Mouse (Mus musculus): Measurements from ENCODE around the gene Cadps. TPM values are rescaled to one million over a fixed set of nuclear protein-coding genes. Genes with fewer than 3 reads are reported as not detected.

Gene Cadps
- total and polyA plus RNA-seq, 3 experiments, result 0.04 to 0.07 TPM; not detected in 1

DNA sequence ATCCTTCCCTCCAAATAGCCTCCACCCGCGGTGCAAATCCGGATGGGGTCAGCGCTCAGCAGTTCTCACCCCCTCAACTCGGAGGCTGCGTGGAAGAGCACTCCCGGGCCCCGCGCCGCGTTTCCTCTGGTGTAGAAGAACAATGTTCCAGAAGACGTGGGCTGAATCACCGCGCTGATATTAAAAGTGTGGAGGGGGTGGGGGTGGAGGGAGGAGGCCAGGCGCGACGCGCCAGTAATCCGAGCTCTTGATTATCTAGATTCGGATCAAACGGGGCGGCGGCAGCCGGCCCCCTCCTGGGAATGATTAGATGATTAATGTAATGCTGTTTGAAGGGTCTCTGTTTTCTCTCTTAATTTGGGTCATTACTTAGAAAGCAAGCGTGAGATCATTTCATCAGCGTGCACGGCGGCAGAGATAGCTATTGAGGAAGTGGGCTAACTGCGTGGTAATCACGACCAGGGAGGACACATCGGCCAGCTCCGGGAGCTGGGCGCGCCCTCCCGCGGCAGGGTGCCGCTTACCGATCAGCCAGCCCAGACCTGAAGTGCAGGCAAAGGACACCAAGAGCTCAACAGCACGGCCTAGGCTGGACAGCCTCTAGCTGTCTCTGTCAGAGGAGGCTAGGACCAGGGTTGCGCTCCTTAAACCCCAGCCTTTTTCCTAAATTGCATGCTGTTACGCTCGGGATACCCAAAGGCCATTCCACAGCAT, 481.6 kb downstream of the Cadps start:
- Histone ChIP-seq H3K27me3 (replicated peaks) (no peaks in the 10 kb centered on the region), H3K4me2 (ENCODE audit: insufficient read depth, low read depth, poor library complexity, severe bottlenecking) (no peak overlapping the region), H3K9ac (ENCODE audit: insufficient read depth, low read depth) (no peak overlapping the region), H3K4me1 (ENCODE audit: control insufficient read depth in 1 of 2, insufficient read depth in 2 of 2) (no peaks in the 10 kb centered on the region), H3K27ac (ENCODE audit: insufficient read depth, low read depth) (no peak overlapping the region), H3K9me3 (replicated peaks; ENCODE audit: low read length) (peaks cover 20% of the 10 kb centered on the region), H3K36me3 (replicated peaks in 1 of 2; ENCODE audit: control insufficient read depth in 1 of 2, insufficient read depth in 1 of 2, low read length in 1 of 2) (no peaks in the 10 kb centered on the region), H3K4me3 (replicated peaks in 1 of 3; ENCODE audit: low read depth in 2 of 3, low read length in 2 of 3, poor library complexity in 1 of 3) (no peak overlapping the region), H3K79me2 (replicated peaks; ENCODE audit: control insufficient read depth, extremely low read depth, insufficient read depth, poor library complexity, severe bottlenecking) (no peaks in the 10 kb centered on the region)
- dilution Hi-C loops (cut with MboI; ENCODE audit: extremely low pct_ligation_motif_present, extremely low pct_unique_long_range_greater_than_20kb, low sequenced_read_pairs), result no loop called here
- no peak for DNase-seq (ENCODE audit: extremely low read depth)
- in situ Hi-C loops (cut with MboI; ENCODE audit: low pct_ligation_motif_present, low pct_unique_long_range_greater_than_20kb, low sequenced_read_pairs), result no loop called here
- no peak for TF ChIP-seq MEF2A (IDR thresholded peaks at IDR 0.05; ENCODE audit: borderline replicate concordance, low read depth, low read length)
- no peak for TF ChIP-seq MYC (IDR thresholded peaks at IDR 0.05; ENCODE audit: low read depth, low read length)
- TF ChIP-seq ZMIZ1 (IDR thresholded peaks at IDR 0.05; ENCODE audit: low read depth, low read length), result no peak
- TF ChIP-seq JUND (conservative IDR thresholded peaks at IDR 0.05; ENCODE audit: low read depth, low read length), result no peak
- TF ChIP-seq ZNF384 (IDR thresholded peaks at IDR 0.05; ENCODE audit: low read depth, low read length), result no peak
- no peak for TF ChIP-seq SMC3 (IDR thresholded peaks at IDR 0.05; ENCODE audit: low read depth, low read length)
- TF ChIP-seq EP300 (IDR thresholded peaks at IDR 0.05; ENCODE audit: low read length), result no peak
- TF ChIP-seq ZKSCAN1 (IDR thresholded peaks at IDR 0.05; ENCODE audit: borderline replicate concordance, low read depth, low read length), result no peak
- TF ChIP-seq IRF4 (IDR thresholded peaks at IDR 0.05; ENCODE audit: low read depth, low read length), result no peak
- TF ChIP-seq CHD1 (IDR thresholded peaks at IDR 0.05; ENCODE audit: low read depth, low read length), result no peak
- no peak for TF ChIP-seq SIN3A (IDR thresholded peaks at IDR 0.05; ENCODE audit: low read length)
- TF ChIP-seq MAFK (IDR thresholded peaks at IDR 0.05; ENCODE audit: insufficient replicate concordance, low read length), result no peak
- TF ChIP-seq MAX (IDR thresholded peaks at IDR 0.05; ENCODE audit: low read length), result no peak

DNA sequence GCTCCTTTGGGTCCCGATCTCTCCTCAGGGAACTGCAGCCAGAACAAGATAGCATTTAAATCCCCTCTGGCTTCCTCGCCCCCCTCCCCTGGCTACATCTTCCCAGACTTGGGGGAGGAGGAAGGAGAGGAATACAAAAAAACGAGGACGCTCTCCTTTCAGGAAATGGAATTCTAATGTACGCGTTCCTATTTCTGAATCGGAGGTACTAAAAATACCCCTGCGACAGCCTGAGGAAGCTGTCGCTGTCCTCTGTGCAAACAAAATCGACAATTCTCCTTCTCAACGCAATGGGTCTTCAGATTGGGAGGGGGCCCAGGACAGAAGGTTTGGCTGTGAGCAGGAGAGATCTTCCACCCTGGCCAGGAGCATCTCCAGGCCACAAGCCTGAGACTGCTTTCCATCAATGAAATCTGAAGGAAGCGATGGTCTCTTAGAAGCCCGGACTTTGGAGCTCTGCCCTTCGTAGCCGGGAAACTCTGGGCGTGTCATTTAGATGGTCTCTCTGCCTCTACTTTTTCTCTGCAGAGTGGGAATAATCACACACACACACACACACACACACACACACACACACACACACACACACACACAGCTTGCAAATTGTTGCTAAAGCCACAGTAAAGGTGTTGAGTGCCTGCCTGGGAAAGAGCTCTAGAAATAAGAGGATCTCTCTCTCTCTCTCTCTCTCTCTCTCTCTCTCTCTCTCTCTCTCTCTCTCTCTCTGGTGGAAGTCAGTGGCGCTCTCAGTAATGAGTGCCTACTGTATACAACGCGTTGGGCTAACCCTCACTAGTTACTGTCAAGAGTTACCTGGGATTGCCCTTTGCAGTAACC, 482.4 kb downstream of the Cadps start:
- in situ Hi-C loops (cut with MboI; ENCODE audit: low pct_ligation_motif_present, low pct_unique_long_range_greater_than_20kb, low sequenced_read_pairs), result no loop called here
- H3K79me2 ChIP-seq (replicated peaks; ENCODE audit: control insufficient read depth, extremely low read depth, insufficient read depth, poor library complexity, severe bottlenecking), result no peaks in the 10 kb centered on the region
- H3K36me3 ChIP-seq (replicated peaks in 1 of 2; ENCODE audit: control insufficient read depth in 1 of 2, insufficient read depth in 1 of 2, low read length in 1 of 2), result no peaks in the 10 kb centered on the region
- no peaks in the 10 kb centered on the region for H3K4me1 ChIP-seq (ENCODE audit: control insufficient read depth in 1 of 2, insufficient read depth in 2 of 2)
- H3K27me3 ChIP-seq (replicated peaks), result no peaks in the 10 kb centered on the region
- H3K4me3 ChIP-seq (replicated peaks in 1 of 3; ENCODE audit: low read depth in 2 of 3, low read length in 2 of 3, poor library complexity in 1 of 3), result no peak overlapping the region
- no peak overlapping the region for H3K27ac ChIP-seq (ENCODE audit: insufficient read depth, low read depth)
- H3K9ac ChIP-seq (ENCODE audit: insufficient read depth, low read depth), result no peak overlapping the region
- H3K4me2 ChIP-seq (ENCODE audit: insufficient read depth, low read depth, poor library complexity, severe bottlenecking), result no peak overlapping the region
- no peak for DNase-seq (ENCODE audit: extremely low read depth)
- H3K9me3 ChIP-seq (replicated peaks; ENCODE audit: low read length), result peaks cover 12% of the 10 kb centered on the region
- dilution Hi-C loops (cut with MboI; ENCODE audit: extremely low pct_ligation_motif_present, extremely low pct_unique_long_range_greater_than_20kb, low sequenced_read_pairs), result no loop called here
- TF ChIP-seq UBTF (IDR thresholded peaks at IDR 0.05; ENCODE audit: low read depth, low read length), result no peak
- no peak for TF ChIP-seq RCOR1 (conservative IDR thresholded peaks at IDR 0.05; ENCODE audit: low read depth, low read length)
